Mouse (Mus musculus) c-Kit-negative CD71-positive TER-119-positive erythroid progenitor cells, embryonic 14.5 days (primary cell): Measurements from ENCODE around the gene Snx11.
"Not testable (repeated sequence)": the region's sequence is repeated elsewhere in the genome, so short reads cannot be mapped to it uniquely, and the experiment has no call there.

Experiments used
- DNase-seq: peaks from one replicate; pipeline ENCODE4 v3.0.0-alpha.2; 2013; ENCODE audit warnings: low read depth, low spot score

The Snx11 gene

GRCm38 (mm10) chr11:96776968-96777962 is at the start of gene Snx11:
TSS of gene Snx11 (minus strand) at chr11:96777559.
- DNase-seq, result peak; percentile 97

GRCm38 (mm10) chr11:96826481-96826880 is 49.1 kb upstream of the Snx11 start:
- DNase-seq, result no peak

GRCm38 (mm10) chr11:96824783-96825495 is 47.6 kb upstream of the Snx11 start:
- no peak for DNase-seq

GRCm38 (mm10) chr11:96823880-96824782 is 46.8 kb upstream of the Snx11 start:
- peak; percentile 59 for DNase-seq

- DNase-seq, result no peak
Observed at GRCm38 (mm10) chr11:96823471-96823837, 46.1 kb upstream of the Snx11 start.

- DNase-seq, result no peak
Observed at GRCm38 (mm10) chr11:96822675-96823470, 45.5 kb upstream of the Snx11 start.

GRCm38 (mm10) chr11:96821956-96822355 is 44.6 kb upstream of the Snx11 start:
- DNase-seq, result no peak

- no peak for DNase-seq
Observed at GRCm38 (mm10) chr11:96818128-96818710, 40.9 kb upstream of the Snx11 start.

- no peak for DNase-seq
Observed at GRCm38 (mm10) chr11:96816979-96817378, 39.6 kb upstream of the Snx11 start.

- DNase-seq, result no peak
Observed at GRCm38 (mm10) chr11:96816494-96816893, 39.1 kb upstream of the Snx11 start.

- DNase-seq, result no peak
Observed at GRCm38 (mm10) chr11:96815895-96816294, 38.5 kb upstream of the Snx11 start.

- DNase-seq, result no peak
Observed at GRCm38 (mm10) chr11:96814443-96814842, 37.1 kb upstream of the Snx11 start.

- no peak for DNase-seq
Observed at GRCm38 (mm10) chr11:96813920-96814319, 36.6 kb upstream of the Snx11 start.

- DNase-seq, result no peak
Observed at GRCm38 (mm10) chr11:96813455-96813854, 36.1 kb upstream of the Snx11 start.

- DNase-seq, result not testable (repeated sequence)
Observed at GRCm38 (mm10) chr11:96811188-96811587, 33.8 kb upstream of the Snx11 start.

GRCm38 (mm10) chr11:96809562-96810235 is 32.3 kb upstream of the Snx11 start:
- no peak for DNase-seq

- no peak for DNase-seq
Observed at GRCm38 (mm10) chr11:96808066-96808465, 30.7 kb upstream of the Snx11 start.

- DNase-seq, result no peak
Observed at GRCm38 (mm10) chr11:96805606-96806005, 28.2 kb upstream of the Snx11 start.

- DNase-seq, result no peak
Observed at GRCm38 (mm10) chr11:96799511-96799910, 22.2 kb upstream of the Snx11 start.

- DNase-seq, result no peak
Observed at GRCm38 (mm10) chr11:96796586-96796985, 19.2 kb upstream of the Snx11 start.
